12 mouse cellular contexts compared by ENCODE assay signal in genomic region chr6:84845665-84846064, GRCm38 (mm10).
"Had no signal": no experiment of that assay in that cellular context is flagged by ENCODE, and none has a peak within 500 bp of the region (broad histone marks: within the 10 kb centered on the region; RNA-seq: fewer than 3 reads in every experiment).

No protein-coding gene starts in this region.

- H3K9me3 ChIP-seq: liver, embryonic 15.5 days; midbrain, embryonic 13.5 days had no signal

- H3K4me1 ChIP-seq: liver, embryonic 15.5 days; midbrain, embryonic 13.5 days had no signal

- H3K36me3 ChIP-seq: liver, embryonic 15.5 days had no signal

- H3K9ac ChIP-seq: liver, embryonic 15.5 days; midbrain, embryonic 13.5 days had no signal

- ATAC-seq: lung, postnatal 0 days; midbrain, embryonic 13.5 days had no signal

- H3K27ac ChIP-seq: liver, embryonic 15.5 days; midbrain, embryonic 13.5 days had no signal

- H3K4me2 ChIP-seq: liver, embryonic 11.5 days; liver, embryonic 15.5 days; midbrain, embryonic 13.5 days had no signal

- DNase-seq: kidney, adult 8-10 months; kidney, postnatal 25 days; layer of hippocampus, postnatal 36 days; left cerebral cortex, postnatal 4 days; lung, adult 2 months; lung, postnatal 36 days; right cerebral cortex, postnatal 14 days; thymus, postnatal 4 days had no signal

- H3K27me3 ChIP-seq: liver, embryonic 15.5 days; midbrain, embryonic 13.5 days had no signal

- H3K4me3 ChIP-seq: liver, embryonic 15.5 days; midbrain, embryonic 13.5 days had no signal
